Mouse (Mus musculus) kidney, embryonic 15.5 days (tissue): Measurements from ENCODE around the gene Vps13d. TPM values are rescaled to one million over a fixed set of nuclear protein-coding genes. Genes with fewer than 3 reads are reported as not detected.

ENCODE experiments used
- ATAC-seq: fragments of 200-750 bp; cut with Nextera tagmentation; replicated peaks from 2 replicates; pipeline ENCODE4 v1.8.0; 2017; ENCODE audit warnings: moderate TSS enrichment; ENCODE audit not compliant: low FRiP score
- H3K27ac ChIP-seq: fragments of 300-500 bp; sonication (generic); 2 replicates; pipeline ENCODE4 v1.5.1; 2015; ENCODE audit warnings: mild to moderate bottlenecking, inconsistent platforms
- H3K27me3 ChIP-seq: fragments of 300-500 bp; sonication (generic); 2 replicates; pipeline ENCODE4 v1.6.1; 2015; ENCODE audit warnings: inconsistent platforms
- H3K36me3 ChIP-seq: fragments of 300-500 bp; sonication (generic); 2 replicates; pipeline ENCODE4 v1.6.1; 2015; ENCODE audit warnings: inconsistent platforms
- H3K4me1 ChIP-seq: fragments of 300-500 bp; sonication (generic); 2 replicates; pipeline ENCODE4 v1.6.1; 2015; ENCODE audit warnings: inconsistent platforms
- H3K4me2 ChIP-seq: fragments of 300-500 bp; sonication (generic); 2 replicates; pipeline ENCODE4 v1.6.1; 2015; ENCODE audit warnings: moderate library complexity, mild to moderate bottlenecking, inconsistent platforms
- H3K4me3 ChIP-seq: fragments of 300-500 bp; sonication (generic); replicated peaks from 2 replicates; pipeline ENCODE4 v1.5.1; 2015; ENCODE audit warnings: mild to moderate bottlenecking, inconsistent platforms
- H3K9ac ChIP-seq: fragments of 300-500 bp; sonication (generic); 2 replicates; pipeline ENCODE4 v1.6.1; 2015; ENCODE audit warnings: mild to moderate bottlenecking, inconsistent platforms
- H3K9me3 ChIP-seq: fragments of 300-500 bp; sonication (generic); replicated peaks from 2 replicates; pipeline ENCODE4 v1.6.1; 2016; ENCODE audit warnings: inconsistent platforms
- WGBS: fragments of 180-500 bp; shearing (Covaris S2); methylation state at CpG from one replicate; pipeline ENCODE4 v1.1.7; 2015; ENCODE audit warnings: mixed read lengths; 5-methylcytosine and 5-hydroxymethylcytosine counted together
- polyA plus RNA-seq: library from polyadenylated mRNA; unstranded; fragments of >200 nt; fragmentation: Nextera tagmentation; extraction: Ambion mirVana; gene quantifications from 2 replicates; pipeline ENCODE4 v1.2.1, GENCODE M21; 2015

Vps13d gene
- polyA plus RNA-seq, 1 experiment from 2014 or later = 9.9 TPM

DNA sequence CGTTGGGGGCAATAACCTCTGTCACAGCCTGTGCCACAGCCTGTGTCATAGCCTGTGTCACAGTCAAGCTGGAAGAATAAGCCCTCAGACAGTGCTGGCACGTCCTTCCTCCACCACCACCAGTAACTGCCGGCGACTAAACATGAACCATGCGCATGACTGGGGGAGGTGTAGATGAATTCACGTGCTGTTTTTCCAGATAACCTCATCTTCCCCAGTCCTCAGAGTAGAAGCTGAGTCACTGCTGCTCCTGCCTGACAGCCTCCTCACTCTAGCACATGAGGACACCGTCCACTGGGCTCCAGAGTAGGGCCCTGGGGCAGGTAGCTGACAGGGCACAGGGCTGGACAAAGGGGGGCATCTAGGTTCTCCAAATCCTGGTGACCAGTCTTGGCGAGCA, 27.3 kb upstream of the Vps13d start:
- no peak overlapping the region for H3K4me2 ChIP-seq
- ATAC-seq = 0 out of 2 replicates have a peak, but pooled peaks have one; percentile 16
- H3K9ac ChIP-seq = no peak overlapping the region
- no peaks in the 10 kb centered on the region for H3K9me3 ChIP-seq
- no peak overlapping the region for H3K4me3 ChIP-seq
- H3K4me1 ChIP-seq = no peaks in the 10 kb centered on the region
- no peak overlapping the region for H3K27ac ChIP-seq
- H3K36me3 ChIP-seq = no peaks in the 10 kb centered on the region
- WGBS = 73% methylated on average over 8 of the region's 8 CpGs
- H3K27me3 ChIP-seq = no peaks in the 10 kb centered on the region

DNA sequence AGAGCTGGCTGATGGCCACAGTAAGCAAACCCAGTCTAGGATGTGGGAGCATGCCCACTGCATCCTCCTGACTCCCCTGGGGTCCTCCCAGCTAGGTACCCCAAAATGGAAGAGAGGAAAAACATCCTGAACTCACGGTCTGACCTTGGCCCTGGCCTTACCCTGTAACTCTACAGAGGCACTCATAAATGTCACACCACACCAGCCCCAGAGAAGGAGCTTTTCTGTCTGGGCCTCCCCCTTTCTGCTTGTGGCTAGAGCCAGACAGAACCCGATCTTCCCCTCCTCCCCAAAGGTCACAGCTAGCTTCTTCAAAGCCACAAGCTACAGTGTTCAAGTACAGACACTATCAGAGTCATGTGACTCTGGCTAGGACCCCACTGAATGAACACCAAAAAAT, 26.6 kb upstream of the Vps13d start:
- Histone ChIP-seq H3K4me3 (no peak overlapping the region), H3K4me2 (no peak overlapping the region), H3K4me1 (no peaks in the 10 kb centered on the region), H3K27me3 (no peaks in the 10 kb centered on the region), H3K9me3 (no peaks in the 10 kb centered on the region), H3K27ac (no peak overlapping the region), H3K9ac (no peak overlapping the region), H3K36me3 (no peaks in the 10 kb centered on the region)
- WGBS = 20% methylated on average over 2 of the region's 2 CpGs
- no peak for ATAC-seq

DNA sequence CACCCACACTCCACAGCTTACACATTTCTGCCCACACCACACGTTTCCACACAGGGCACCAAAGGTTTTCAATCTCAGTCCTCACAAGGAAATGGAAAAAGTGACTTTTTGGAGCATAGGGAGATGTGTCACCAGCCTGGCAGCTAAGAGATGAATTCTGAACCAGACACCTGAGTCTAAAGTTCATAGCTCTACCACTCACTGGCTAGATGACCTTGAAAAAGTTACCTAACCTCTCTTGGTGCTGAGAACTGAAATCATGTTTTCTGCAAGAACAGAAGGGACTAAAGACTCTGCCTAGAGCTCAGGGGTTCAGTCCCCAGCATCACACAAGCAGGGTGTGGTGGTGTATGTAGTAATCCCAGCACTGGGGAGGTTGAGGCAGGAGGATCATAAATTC, 25.2 kb upstream of the Vps13d start:
- H3K36me3 ChIP-seq = no peaks in the 10 kb centered on the region
- 83% methylated on average over 1 of the region's 1 CpGs for WGBS
- H3K9me3 ChIP-seq = no peaks in the 10 kb centered on the region
- no peak for ATAC-seq
- H3K27me3 ChIP-seq = no peaks in the 10 kb centered on the region
- no peak overlapping the region for H3K27ac ChIP-seq
- no peak overlapping the region for H3K4me3 ChIP-seq
- H3K9ac ChIP-seq = no peak overlapping the region
- H3K4me2 ChIP-seq = no peak overlapping the region
- peaks cover under 1% of the 10 kb centered on the region for H3K4me1 ChIP-seq

DNA sequence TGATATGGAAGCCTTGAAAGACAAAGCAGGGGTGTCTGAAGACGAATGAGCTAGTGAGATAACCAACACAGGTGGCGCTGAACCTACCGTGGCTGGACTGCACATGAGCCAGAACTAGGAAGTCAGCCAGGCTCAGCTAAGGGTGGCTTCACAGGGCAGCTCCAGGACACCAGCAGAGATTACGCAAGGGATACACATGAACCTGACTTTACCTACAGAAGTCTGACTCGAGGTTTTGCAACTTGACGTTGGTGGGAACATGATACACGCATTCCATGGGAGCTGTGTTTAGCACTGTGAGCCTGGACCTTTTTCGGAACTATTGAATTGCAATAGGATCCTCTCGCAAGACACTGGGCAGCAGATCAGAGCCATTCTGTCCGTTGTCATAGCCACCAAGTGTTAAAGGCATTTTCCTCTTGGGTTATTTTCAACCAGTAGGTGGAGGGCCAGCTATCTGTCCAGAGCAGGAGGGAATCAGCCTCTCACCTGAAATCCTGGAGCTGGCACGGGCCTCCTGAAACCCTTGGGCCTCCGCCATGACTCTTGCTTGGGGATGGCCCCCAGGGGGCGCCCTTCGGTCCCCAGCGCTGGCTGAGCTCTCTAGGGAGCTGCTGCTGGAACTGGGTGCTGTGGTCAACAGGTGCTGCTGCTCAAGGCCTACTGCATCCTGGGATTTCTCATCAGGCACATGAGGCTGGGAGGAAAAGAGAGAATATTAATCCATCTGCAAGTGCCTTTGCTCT, 24.6 kb upstream of the Vps13d start:
- 63% methylated on average over 15 of the region's 15 CpGs for WGBS
- Histone ChIP-seq H3K4me3 (no peak overlapping the region), H3K4me1 (peaks cover 5% of the 10 kb centered on the region), H3K4me2 (no peak overlapping the region), H3K27me3 (no peaks in the 10 kb centered on the region), H3K9me3 (no peaks in the 10 kb centered on the region), H3K9ac (no peak overlapping the region), H3K27ac (no peak overlapping the region), H3K36me3 (no peaks in the 10 kb centered on the region)
- ATAC-seq = 0 out of 2 replicates have a peak, but pooled peaks have one; percentile 27

DNA sequence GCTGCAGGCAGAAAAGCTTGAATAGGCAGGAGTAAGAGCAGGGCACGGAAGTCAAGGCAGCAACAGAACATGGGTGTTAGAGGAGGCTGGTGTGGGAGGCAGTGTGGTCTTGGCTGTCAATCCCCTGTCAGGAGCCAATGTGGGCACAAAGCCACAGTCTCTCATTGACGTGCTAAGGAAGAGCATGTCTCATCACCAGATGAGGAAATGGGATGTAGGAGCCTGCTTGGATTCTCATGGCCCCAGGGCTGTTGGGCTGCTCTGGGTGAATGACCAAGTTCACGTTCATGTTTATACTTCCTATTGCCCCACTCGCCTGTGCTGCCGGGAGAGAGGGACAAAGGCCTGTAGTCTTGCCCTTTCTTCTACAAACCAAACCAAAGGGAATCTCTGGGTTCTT, 23.0 kb upstream of the Vps13d start:
- H3K4me3 ChIP-seq = no peak overlapping the region
- no peak overlapping the region for H3K4me2 ChIP-seq
- no peak for ATAC-seq
- H3K36me3 ChIP-seq = no peaks in the 10 kb centered on the region
- H3K9me3 ChIP-seq = no peaks in the 10 kb centered on the region
- H3K27ac ChIP-seq = no peak overlapping the region
- H3K4me1 ChIP-seq = peaks cover 5% of the 10 kb centered on the region
- WGBS = 75% methylated on average over 5 of the region's 5 CpGs
- no peak overlapping the region for H3K9ac ChIP-seq
- H3K27me3 ChIP-seq = no peaks in the 10 kb centered on the region

DNA sequence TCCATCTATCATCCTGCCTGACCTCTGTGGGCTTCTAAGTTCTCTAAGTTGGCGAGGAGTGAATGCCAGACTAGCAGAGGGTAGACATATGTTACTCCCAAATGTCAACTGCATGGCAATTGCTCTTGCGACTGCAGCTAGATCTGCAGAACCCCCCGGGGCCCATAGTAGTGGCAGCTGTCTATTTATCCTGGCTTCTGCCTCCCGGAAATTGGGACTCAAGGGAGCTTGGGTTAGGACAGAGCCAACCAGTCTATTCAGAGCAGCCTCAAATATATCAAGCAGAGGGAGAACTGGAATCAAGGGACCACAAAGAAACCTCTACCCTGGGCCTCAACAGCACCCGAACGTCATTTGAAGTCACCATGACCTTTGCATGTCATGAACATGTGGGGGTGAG, 22.2 kb upstream of the Vps13d start:
- Histone ChIP-seq H3K9ac (no peak overlapping the region), H3K9me3 (no peaks in the 10 kb centered on the region), H3K4me2 (no peak overlapping the region), H3K4me1 (peaks cover 5% of the 10 kb centered on the region), H3K4me3 (no peak overlapping the region), H3K27ac (no peak overlapping the region), H3K36me3 (no peaks in the 10 kb centered on the region), H3K27me3 (no peaks in the 10 kb centered on the region)
- ATAC-seq = no peak
- 75% methylated on average over 6 of the region's 6 CpGs for WGBS

DNA sequence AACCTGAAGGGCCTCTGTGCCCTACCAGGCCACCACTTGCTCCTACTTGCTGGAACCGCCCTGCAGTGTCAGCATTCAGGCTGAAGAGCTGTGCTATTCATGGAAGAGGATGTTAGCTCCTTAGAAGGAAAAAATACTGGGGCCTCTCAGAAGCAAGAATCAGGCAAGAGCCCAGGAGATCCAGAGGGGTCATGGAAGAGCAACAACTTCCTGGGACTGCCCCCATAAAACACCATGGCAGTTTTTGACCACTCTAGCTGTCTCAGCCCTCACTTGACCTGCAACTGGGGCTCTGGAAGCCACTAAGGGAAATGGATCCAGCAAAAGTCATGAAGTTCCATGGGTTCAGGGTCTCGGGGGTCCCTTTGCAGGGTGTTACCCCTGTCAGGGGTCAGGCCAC, 20.6 kb upstream of the Vps13d start:
- no peak for ATAC-seq
- H3K4me2 ChIP-seq = no peak overlapping the region
- no peak overlapping the region for H3K4me3 ChIP-seq
- 67% methylated on average over 2 of the region's 2 CpGs for WGBS
- no peak overlapping the region for H3K27ac ChIP-seq
- H3K4me1 ChIP-seq = peaks cover 5% of the 10 kb centered on the region
- no peaks in the 10 kb centered on the region for H3K27me3 ChIP-seq
- H3K36me3 ChIP-seq = no peaks in the 10 kb centered on the region
- H3K9ac ChIP-seq = no peak overlapping the region
- H3K9me3 ChIP-seq = no peaks in the 10 kb centered on the region

DNA sequence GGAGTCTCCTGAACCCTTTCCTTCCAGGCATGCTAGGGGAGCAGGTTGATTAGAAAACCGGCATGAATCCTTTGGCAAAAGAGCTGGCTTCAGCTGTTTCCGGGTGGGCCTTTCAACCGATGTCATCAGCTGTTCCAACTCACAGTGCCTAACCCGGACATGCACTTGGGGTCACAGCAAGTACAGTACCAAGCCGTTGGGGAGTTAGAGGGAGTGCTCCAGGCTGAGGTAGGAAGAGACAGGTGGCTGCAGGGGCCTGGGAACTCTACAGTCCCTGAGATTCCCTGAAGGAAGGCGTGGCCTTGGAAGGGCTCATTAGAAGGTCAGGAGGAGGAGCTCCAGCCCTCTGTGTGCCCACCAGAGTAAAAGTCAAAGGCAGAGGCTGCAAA, 20.0 kb upstream of the Vps13d start:
- Histone ChIP-seq H3K9me3 (no peaks in the 10 kb centered on the region), H3K4me2 (no peak overlapping the region), H3K27me3 (no peaks in the 10 kb centered on the region), H3K4me1 (peaks cover 5% of the 10 kb centered on the region), H3K36me3 (no peaks in the 10 kb centered on the region), H3K4me3 (no peak overlapping the region), H3K9ac (no peak overlapping the region), H3K27ac (no peak overlapping the region)
- WGBS = 48% methylated on average over 6 of the region's 6 CpGs
- peak; percentile 65; the same call in 1 of the 2 replicates for ATAC-seq

DNA sequence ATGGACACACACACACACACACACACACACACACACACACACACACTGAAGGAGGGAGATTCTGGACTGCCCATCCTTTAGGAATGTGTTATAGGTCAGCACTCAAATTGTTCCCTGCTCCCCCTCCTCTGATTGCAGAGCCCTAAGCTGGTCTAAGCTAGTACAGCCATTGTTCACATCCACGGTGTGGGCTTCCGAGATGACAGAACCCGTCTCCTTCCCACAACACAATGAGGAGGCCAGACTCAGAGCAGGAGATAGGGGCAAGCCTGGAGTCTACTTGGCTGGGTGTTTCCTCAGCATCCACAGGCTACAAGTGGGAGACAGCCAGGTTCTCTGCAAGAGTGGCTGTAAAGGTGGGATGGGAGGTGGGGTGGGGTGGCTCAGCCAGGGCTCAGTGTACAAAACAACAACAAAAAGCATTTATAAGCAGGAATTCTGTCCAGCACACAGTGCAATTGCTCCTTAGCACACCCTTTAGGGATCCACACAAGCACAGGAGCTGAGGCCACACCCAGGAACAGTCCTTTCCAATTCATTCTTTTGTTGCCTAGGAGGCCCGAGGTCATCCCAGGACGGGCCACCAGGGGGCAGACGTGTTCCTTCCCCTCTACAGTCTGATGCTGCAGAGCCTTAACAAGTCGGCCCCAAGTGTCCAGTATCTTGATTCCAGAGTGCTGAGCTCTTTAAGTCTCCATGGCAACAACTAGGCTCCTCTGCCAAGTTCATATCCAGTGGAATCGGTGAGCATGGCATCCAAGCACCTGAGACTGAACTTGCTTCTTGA, 19.4 kb upstream of the Vps13d start:
- Histone ChIP-seq H3K36me3 (no peaks in the 10 kb centered on the region), H3K9me3 (no peaks in the 10 kb centered on the region), H3K9ac (no peak overlapping the region), H3K4me1 (peaks cover 5% of the 10 kb centered on the region), H3K27me3 (no peaks in the 10 kb centered on the region), H3K4me2 (no peak overlapping the region), H3K4me3 (no peak overlapping the region), H3K27ac (no peak overlapping the region)
- WGBS = 36% methylated on average over 8 of the region's 8 CpGs
- ATAC-seq = peak; percentile 84

DNA sequence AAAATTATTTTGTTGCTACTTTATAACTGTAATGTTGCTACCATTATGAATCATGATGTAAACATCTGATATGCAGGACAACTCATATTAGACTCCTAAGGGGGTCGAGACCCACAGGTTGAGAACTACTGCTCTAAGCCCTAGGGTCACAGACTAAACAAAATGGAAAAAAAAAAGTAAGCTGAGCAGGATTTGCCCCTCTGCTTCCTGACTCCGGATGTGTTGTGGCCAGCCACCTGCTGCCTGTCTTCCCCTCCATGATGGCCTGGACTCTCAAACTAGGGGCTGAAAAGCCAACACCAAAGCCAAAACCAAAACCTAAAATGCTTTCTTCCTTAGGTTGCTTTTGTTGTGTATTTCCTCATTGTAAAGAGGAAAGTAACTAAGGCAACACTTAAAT, 16.3 kb upstream of the Vps13d start:
- H3K27ac ChIP-seq = no peak overlapping the region
- H3K4me2 ChIP-seq = no peak overlapping the region
- no peaks in the 10 kb centered on the region for H3K27me3 ChIP-seq
- WGBS = 70% methylated on average over 2 of the region's 2 CpGs
- H3K9me3 ChIP-seq = no peaks in the 10 kb centered on the region
- H3K4me1 ChIP-seq = peaks cover 5% of the 10 kb centered on the region
- H3K36me3 ChIP-seq = no peaks in the 10 kb centered on the region
- H3K9ac ChIP-seq = no peak overlapping the region
- H3K4me3 ChIP-seq = no peak overlapping the region
- no peak for ATAC-seq

DNA sequence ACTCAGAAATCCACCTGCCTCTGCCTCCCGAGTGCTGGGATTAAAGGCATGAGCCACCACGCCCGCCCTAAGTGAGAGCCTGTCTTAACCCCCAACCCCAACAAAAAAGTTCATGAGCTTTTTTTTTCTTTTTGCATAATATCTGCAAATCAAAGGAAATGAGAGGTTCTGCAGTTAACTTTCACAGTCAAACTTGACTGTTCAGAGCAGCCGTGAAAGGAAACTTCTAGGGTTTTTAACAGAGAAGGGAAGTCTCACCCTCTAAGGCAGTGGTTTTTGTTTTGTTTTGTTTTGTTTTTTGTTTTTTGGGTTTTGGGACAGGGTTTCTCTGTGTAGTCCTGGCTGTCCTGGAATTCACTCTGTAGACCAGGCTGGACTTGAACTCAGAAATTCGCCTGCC, 15.8 kb upstream of the Vps13d start:
- Histone ChIP-seq H3K4me3 (no peak overlapping the region), H3K4me2 (no peak overlapping the region), H3K36me3 (no peaks in the 10 kb centered on the region), H3K9me3 (no peaks in the 10 kb centered on the region), H3K27me3 (no peaks in the 10 kb centered on the region), H3K4me1 (peaks cover 5% of the 10 kb centered on the region), H3K27ac (no peak overlapping the region), H3K9ac (no peak overlapping the region)
- ATAC-seq = no peak
- WGBS = 91% methylated on average over 5 of the region's 5 CpGs

DNA sequence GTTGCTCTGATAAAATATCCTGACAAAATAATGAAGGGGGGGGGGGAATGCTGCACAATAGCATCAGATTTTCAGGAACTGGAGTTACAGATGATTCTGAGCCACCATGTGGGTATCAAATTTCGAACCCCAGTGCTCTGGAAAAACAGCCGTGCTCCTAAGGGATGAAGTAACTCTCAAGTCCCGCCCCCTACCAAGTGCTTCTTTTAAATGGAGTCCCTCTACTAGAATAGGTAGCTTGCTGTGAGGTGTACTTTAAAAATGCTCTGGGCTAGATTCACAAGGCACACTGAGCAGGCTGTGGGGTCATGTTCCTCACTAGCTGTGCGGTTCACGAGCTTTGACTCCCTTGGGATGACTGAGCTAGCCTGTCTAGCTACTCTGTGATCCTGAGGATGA, 14.9 kb upstream of the Vps13d start:
- Histone ChIP-seq H3K4me2 (no peak overlapping the region), H3K4me3 (no peak overlapping the region), H3K36me3 (no peaks in the 10 kb centered on the region), H3K9me3 (no peaks in the 10 kb centered on the region), H3K27ac (no peak overlapping the region), H3K27me3 (no peaks in the 10 kb centered on the region), H3K9ac (no peak overlapping the region), H3K4me1 (peaks cover 2% of the 10 kb centered on the region)
- ATAC-seq = no peak
- 36% methylated on average over 5 of the region's 5 CpGs for WGBS
